Mouse (Mus musculus) embryo, embryonic 11.5 days (tissue): ENCODE data around the gene Ccp110.

Experiments used
- DNase-seq: peaks from one replicate; pipeline ENCODE4 v3.0.0-alpha.2; 2012; ENCODE audit warnings: low read depth, low spot score

The Ccp110 gene

DNA sequence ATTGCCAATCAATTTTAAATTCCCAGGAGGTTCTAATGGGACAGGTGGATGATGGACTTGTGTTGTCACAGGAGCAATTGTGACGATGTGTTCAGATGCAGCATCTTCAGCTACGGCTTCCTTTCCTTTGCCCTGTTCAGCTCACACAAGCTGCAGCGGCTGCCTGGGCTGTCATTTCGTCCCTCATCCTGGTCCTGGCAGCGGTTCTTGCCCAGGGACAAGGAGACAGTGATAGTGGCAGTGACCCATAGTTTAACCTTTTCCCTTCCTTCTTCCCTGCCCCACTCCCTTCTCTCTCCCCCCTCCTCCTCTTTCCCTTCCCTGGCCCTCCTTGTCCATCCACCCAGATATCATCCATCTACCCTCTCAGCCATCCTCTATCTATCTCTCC lies 54.5 kb downstream of the Ccp110 start:
- DNase-seq, result no peak

DNA sequence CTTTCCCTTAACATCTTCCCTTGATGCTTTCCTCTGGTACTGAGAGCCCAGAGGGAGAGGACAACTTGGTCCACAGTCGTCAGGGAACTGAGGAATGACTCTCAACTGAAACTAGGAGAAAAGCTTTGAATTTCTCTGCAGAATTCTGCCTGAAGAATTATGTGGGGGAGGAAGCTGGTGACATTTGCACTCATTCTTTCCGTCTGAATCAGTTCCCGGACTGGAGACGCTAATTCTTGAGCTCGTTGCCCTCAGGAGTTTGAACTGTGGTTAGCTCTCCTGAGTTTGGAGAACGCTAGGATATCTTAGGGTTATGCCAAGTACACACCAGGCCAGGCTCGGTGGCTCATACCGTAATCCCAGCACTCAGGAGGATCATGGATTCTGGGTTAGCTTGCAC lies 56.9 kb downstream of the Ccp110 start:
- no peak for DNase-seq

DNA sequence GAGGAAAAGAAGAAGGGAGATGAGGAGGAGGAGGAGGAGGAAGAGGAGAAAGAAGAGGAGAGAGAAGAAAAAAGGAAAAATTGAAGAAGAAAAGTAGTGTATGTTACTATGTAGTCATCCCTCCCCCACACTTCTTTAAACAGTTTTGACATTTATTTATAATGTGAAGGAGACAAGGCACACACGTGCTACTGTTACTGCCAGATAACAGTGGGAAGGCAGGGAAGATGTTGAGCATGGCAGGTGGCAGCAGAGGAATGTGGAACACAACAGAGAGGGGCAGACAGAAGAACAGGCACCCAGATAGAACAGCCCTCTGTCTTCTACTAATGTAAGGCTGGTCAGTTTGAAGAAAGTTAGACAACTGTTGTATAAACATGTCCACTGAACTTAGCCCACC lies 57.3 kb downstream of the Ccp110 start:
- no peak for DNase-seq

DNA sequence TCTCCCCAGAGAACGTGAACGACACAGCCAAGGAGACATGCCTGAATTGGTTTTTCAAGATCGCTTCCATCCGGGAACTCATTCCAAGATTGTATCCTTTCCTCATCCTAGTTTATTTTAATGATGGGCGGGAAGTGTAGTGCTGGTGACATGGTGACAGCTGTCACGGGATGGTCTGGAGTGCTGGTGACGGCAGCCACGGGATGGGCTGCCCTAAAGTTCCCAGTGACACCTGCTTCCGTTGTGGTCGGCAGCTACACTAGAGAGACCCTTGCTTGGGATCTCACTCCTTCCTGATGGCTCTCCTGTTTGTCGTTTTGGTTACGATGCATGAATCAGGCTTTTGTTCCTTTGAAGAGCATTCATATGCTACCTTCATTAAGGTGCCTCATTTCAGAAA lies 60.7 kb downstream of the Ccp110 start:
- DNase-seq, result no peak

DNA sequence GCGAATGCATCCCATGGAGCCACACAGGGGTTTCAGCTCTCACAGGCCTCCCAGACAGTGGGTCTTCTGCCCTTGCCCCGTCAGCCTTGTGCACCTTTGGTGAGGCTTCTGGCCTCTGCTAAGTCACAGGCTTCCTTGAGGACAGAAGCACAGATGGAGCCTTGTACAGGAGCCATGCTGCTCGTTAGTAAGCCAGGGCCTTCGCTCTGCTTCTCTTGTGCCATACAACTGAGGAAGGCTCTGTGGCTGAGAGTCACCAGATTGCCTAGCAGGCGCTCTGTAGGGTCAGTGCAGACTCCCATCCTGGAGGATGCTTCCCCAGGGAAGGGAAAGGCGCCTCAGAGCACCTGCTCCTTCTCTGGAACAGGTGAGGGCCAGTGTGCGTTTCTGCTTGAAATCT lies 63.6 kb downstream of the Ccp110 start:
- DNase-seq, result no peak

DNA sequence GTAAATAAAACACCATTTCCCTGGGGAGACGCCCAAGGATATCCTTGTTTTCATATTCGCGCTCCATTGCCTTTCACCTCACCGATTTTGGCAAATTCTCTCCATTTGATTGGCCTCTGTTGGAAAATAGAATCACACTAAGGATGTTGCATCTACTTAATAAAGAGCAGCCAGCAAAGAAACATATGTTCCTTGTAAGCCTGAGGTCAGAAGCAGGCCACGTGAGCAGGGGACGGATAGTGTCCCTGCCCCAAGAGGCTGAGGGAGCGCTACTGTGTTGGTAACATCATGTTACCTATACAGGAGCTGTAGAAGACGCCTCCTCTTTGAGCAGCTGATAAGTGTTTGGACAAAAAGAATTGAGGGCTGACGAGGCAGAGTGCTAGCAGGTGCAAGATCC lies 64.1 kb downstream of the Ccp110 start:
- no peak for DNase-seq

DNA sequence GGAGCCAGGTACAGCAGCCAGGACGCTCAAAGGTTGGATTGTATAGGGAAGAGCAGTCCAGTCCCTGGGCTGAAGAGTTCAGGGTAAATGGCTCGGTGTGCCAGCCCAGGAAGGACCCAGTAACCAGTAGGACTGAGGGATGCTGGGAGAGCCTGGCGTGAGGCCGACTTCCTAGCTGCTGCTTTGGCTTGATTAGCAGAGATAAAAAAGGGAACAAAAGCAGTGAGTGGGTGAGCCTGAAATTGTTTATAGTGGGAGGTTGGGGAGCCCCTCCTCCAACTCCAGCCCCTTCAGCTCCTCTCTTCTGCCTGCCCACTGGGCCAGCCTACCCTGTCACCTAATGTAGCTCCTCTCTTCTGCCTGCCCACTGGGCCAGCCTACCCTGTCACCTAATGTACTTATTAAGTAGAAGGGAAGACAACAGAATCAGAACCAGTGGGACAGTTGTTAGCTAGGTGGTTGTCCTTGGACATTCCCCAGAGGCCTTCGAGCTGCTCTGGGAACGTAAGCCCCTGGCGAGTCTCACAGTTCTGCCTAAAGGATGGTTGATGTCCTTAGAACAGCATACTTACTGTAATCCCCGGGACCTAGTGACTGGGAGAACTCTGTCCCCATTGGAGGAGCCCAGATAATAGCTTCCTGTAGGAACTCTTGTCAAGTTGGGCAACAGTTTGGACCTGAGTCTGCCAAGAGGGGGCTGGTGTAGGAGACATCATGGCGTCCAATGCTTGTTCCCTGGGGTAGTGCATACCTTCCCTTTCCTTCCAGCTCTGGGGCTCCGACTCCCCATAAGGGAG lies 65.4 kb downstream of the Ccp110 start:
- no peak for DNase-seq

DNA sequence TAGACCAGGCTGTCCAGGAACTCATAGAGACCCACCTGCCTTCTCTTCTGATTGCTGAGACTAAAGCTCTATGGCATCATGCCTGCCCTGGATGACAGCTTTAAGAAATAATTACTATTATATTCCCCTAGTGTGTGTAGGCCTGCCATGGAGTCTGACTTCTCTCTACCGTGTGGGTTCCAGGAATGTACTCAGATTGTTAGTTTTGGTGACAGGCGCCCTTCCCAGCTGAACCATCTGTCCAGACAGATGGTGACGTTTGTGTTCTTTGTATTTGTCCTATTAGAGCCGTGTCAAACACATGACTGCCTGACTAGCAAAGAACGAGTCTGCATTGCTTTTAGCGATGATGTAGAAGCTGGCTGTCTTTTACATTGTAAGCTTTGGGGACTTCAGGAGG lies 66.2 kb downstream of the Ccp110 start:
- DNase-seq, result no peak

DNA sequence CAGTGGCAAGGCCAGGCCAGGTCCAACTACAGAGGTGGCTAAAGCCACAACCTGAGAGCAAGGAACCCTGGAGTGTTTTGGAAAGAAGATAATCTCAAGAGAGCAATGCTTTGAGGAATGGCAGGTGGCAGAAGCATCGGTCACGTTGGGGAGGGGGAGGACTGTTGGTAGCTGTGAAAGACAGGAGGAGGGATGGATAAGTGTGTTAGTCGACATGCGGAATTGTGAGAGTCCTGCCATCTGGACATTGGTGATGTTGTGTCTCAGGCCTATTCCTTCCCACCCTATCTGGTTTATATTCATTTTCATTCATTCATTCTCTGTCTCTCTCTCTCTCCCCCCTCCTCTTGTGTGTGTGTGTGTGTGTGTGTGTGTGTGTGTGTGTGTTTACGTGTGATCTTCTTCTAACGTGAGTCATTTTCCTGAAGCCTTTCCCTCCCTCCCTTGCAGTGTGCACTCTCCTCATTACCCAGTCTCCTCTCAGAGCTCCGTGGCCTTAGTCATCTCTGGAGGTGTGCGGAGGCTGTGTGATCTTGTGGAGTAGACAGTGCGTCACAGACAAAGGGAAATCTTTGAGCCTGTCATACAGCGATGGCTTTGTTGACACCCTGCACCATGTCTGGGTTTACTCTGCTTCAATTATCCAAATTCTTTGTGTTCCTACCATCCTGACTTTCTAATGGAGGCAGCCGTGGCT lies 71.1 kb downstream of the Ccp110 start:
- DNase-seq, result no peak

DNA sequence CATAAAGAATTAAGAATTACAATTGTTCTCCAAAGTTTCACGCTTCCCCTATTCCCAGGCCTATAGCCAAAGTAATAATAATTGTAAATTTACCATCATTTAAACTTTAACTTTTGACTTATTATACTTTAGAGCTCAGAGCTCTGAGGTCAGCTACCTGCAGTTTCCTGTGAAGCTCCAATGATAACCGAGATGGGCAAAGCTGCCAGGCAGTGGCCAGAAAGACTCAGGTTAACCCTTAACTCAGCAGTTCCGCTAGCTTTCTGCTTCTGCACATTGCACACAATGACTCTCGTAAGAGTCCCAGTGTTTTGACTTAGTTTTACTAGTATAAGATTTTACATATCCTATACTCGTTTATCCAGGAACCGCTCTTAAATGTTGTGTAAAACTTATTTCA lies 73.7 kb downstream of the Ccp110 start:
- DNase-seq, result no peak
